Mouse (Mus musculus) spleen, adult 2 months (tissue): ENCODE measurements around the gene Zfp771.

ENCODE experiments used
- CTCF ChIP-seq: fragments of 200-500 bp; IDR thresholded peaks from 2 replicates; pipeline ENCODE4 v1.5.1; 2011; ENCODE audit warnings: mild to moderate bottlenecking, inconsistent platforms; ENCODE audit not compliant: insufficient read depth, insufficient read length, insufficient replicate concordance; ENCODE audit errors: extremely low read depth
- POLR2A ChIP-seq: fragments of 200-500 bp; IDR thresholded peaks from 2 replicates; pipeline ENCODE4 v1.6.1; 2011; ENCODE audit warnings: low read depth, low read length, inconsistent platforms

- no peak for TF ChIP-seq POLR2A
- no peak for TF ChIP-seq CTCF
These were observed 9.3 kb upstream of the Zfp771 start for GRCm38 (mm10) chr7:127234777-127235176.
